Mouse (Mus musculus) natural killer cell, adult 2 months (primary cell): ENCODE measurements around the gene Cdk17.
A peak's percentile ranks its signal among the peaks of the same experiment; 100 is the strongest.

Source experiments
- DNase-seq, 2 experiments: peaks; one replicate each; pipeline ENCODE4 v3.0.0; 2022; ENCODE audit warnings: low spot score in 2 of 2

Gene Cdk17

GRCm38 (mm10) chr10:93171182-93171855 is 10.6 kb downstream of the Cdk17 start:
- DNase-seq: peak; percentile 82 to 83

GRCm38 (mm10) chr10:93177471-93177870 is 16.8 kb downstream of the Cdk17 start:
- no peak for DNase-seq

GRCm38 (mm10) chr10:93177874-93178273 is 17.2 kb downstream of the Cdk17 start:
- DNase-seq: no peak

GRCm38 (mm10) chr10:93178662-93179061 is 18.0 kb downstream of the Cdk17 start:
- DNase-seq: peak in 1 of 2 experiments; percentile 23

- DNase-seq: peak; percentile 39 to 60
Observed at GRCm38 (mm10) chr10:93179669-93180460, 19.2 kb downstream of the Cdk17 start.

- no peak for DNase-seq
Observed at GRCm38 (mm10) chr10:93184351-93184976, 23.8 kb downstream of the Cdk17 start.

GRCm38 (mm10) chr10:93188440-93188999 is 27.8 kb downstream of the Cdk17 start:
- DNase-seq: no peak

GRCm38 (mm10) chr10:93190475-93191262 is 30.0 kb downstream of the Cdk17 start:
- no peak for DNase-seq

GRCm38 (mm10) chr10:93197092-93197491 is 36.4 kb downstream of the Cdk17 start:
- no peak for DNase-seq

- no peak for DNase-seq
Observed at GRCm38 (mm10) chr10:93198958-93199357, 38.3 kb downstream of the Cdk17 start.

GRCm38 (mm10) chr10:93201846-93202458 is 41.3 kb downstream of the Cdk17 start:
- DNase-seq: no peak

- no peak for DNase-seq
Observed at GRCm38 (mm10) chr10:93205287-93205956, 44.7 kb downstream of the Cdk17 start.

GRCm38 (mm10) chr10:93207176-93207575 is 46.5 kb downstream of the Cdk17 start:
- no peak for DNase-seq

- no peak for DNase-seq
Observed at GRCm38 (mm10) chr10:93212699-93213098, 52.0 kb downstream of the Cdk17 start.

GRCm38 (mm10) chr10:93213339-93213738 is 52.7 kb downstream of the Cdk17 start:
- DNase-seq: no peak

GRCm38 (mm10) chr10:93214251-93214650 is 53.6 kb downstream of the Cdk17 start:
- DNase-seq: no peak

- DNase-seq: no peak
Observed at GRCm38 (mm10) chr10:93215051-93215763, 54.5 kb downstream of the Cdk17 start.

GRCm38 (mm10) chr10:93225751-93226150 is 65.1 kb downstream of the Cdk17 start:
- peak; percentile 26 to 52 for DNase-seq

GRCm38 (mm10) chr10:93227921-93228320 is 67.2 kb downstream of the Cdk17 start:
- DNase-seq: no peak
